Mouse (Mus musculus) cortical plate, adult 2 months (tissue): Measurements from ENCODE around the gene Mrnip.

Source experiments
- CTCF ChIP-seq: fragments of 200-500 bp; IDR thresholded peaks from 2 replicates; pipeline ENCODE4 v1.5.1; 2011; ENCODE audit warnings: mild to moderate bottlenecking, control low read depth, low read length; ENCODE audit not compliant: insufficient read depth; ENCODE audit errors: extremely low read depth
- POLR2A ChIP-seq: fragments of 200-500 bp; IDR thresholded peaks from 2 replicates; pipeline ENCODE4 v1.6.1; 2011; ENCODE audit warnings: mild to moderate bottlenecking, low read length, control low read depth; ENCODE audit not compliant: insufficient read depth; ENCODE audit errors: extremely low read depth

GRCm38 (mm10) chr11:50227226-50227625 is 53.0 kb downstream of the Mrnip start:
- no peak for TF ChIP-seq CTCF
- TF ChIP-seq POLR2A, result no peak
